Mouse (Mus musculus) liver, embryonic 14.5 days (tissue): Measurements from ENCODE around the gene Olfr871.

Experiments used
- CTCF ChIP-seq: IDR thresholded peaks from 2 replicates; pipeline ENCODE4 v1.5.1; 2016; ENCODE audit warnings: antibody characterized with exemption, low read depth, control low read depth
- EP300 ChIP-seq: IDR thresholded peaks from 2 replicates; pipeline ENCODE4 v1.6.1; 2016; ENCODE audit warnings: antibody characterized with exemption, low read depth

DNA sequence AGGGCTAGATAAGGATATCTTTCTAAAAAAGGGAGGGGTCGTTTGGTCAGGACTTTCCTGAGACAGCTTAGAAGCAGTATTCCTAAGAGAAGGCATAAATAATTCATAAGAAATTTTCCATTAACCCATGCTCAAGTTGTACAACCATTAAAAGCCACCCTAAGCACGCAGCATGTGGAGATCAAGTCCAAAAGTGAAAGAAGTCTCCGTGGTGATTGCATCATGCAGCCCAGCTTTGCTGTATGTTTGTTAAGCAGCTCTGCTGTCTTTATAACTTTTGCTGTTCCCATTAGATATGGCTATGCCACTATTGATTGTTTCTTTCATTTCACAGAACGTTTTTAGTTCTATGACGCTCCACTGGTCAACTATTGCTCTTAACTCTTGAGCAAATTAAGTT is 32.5 kb upstream of the Olfr871 start:
- no peak for TF ChIP-seq CTCF
- no peak for TF ChIP-seq EP300
